Mouse (Mus musculus) intestine, embryonic 14.5 days (tissue): ENCODE results near the gene Kcnab3. TPM values are rescaled to one million over a fixed set of nuclear protein-coding genes. Genes with fewer than 3 reads are reported as not detected.

Experiments used
- ATAC-seq: fragments of 200-750 bp; cut with Nextera tagmentation; replicated peaks from 2 replicates; pipeline ENCODE4 v1.8.0; 2017; ENCODE audit warnings: low read depth, moderate number of reproducible peaks, moderate TSS enrichment, moderate library complexity; ENCODE audit not compliant: low FRiP score, low TSS enrichment
- DNase-seq: peaks from one replicate; pipeline ENCODE4 v3.0.0-alpha.2; 2018; ENCODE audit warnings: low spot score
- H3K27ac ChIP-seq: fragments of 300-500 bp; sonication (generic); 2 replicates; pipeline ENCODE4 v1.5.1; 2014; ENCODE audit warnings: low read depth, mild to moderate bottlenecking, control low read depth
- H3K27me3 ChIP-seq: fragments of 300-500 bp; sonication (generic); replicated peaks from 2 replicates; pipeline ENCODE4 v1.6.1; 2014; ENCODE audit warnings: low read length, control low read depth; ENCODE audit not compliant: control insufficient read depth, insufficient read depth
- H3K36me3 ChIP-seq: fragments of 300-500 bp; sonication (generic); 2 replicates; pipeline ENCODE4 v1.6.1; 2014; ENCODE audit warnings: low read length, control low read depth; ENCODE audit not compliant: control insufficient read depth, insufficient read depth
- H3K4me1 ChIP-seq: fragments of 300-500 bp; sonication (generic); replicated peaks from 2 replicates; pipeline ENCODE4 v1.6.1; 2014; ENCODE audit warnings: low read length, control low read depth, mixed read lengths; ENCODE audit not compliant: control insufficient read depth, insufficient read depth
- H3K4me2 ChIP-seq: fragments of 300-500 bp; sonication (generic); 2 replicates; pipeline ENCODE4 v1.6.1; 2014; ENCODE audit warnings: low read length
- H3K4me3 ChIP-seq: fragments of 300-500 bp; sonication (generic); 2 replicates; pipeline ENCODE4 v1.5.1; 2014; ENCODE audit warnings: low read depth, low read length, control low read depth, mixed read lengths
- H3K9ac ChIP-seq: fragments of 300-500 bp; sonication (generic); 2 replicates; pipeline ENCODE4 v1.6.1; 2014; ENCODE audit warnings: mild to moderate bottlenecking, low read length
- H3K9me3 ChIP-seq: fragments of 300-500 bp; sonication (generic); 2 replicates; pipeline ENCODE4 v1.6.1; 2016; ENCODE audit warnings: low read length, control low read depth; ENCODE audit not compliant: control insufficient read depth
- WGBS: fragments of 180-500 bp; shearing (Covaris S2); extraction: QIAGEN DNeasy Blood & Tissue Kit; methylation state at CpG from one replicate; pipeline ENCODE4 v1.1.7; 2014; 5-methylcytosine and 5-hydroxymethylcytosine counted together
- polyA plus RNA-seq: library from polyadenylated mRNA; unstranded; fragments of >200 nt; fragmentation: Nextera tagmentation; extraction: Ambion mirVana; gene quantifications from 2 replicates; pipeline ENCODE4 v1.2.1, GENCODE M21; 2014

Gene Kcnab3
- 2.8 and 3.2 TPM in 2 replicates for polyA plus RNA-seq

- Histone ChIP-seq H3K4me1 (peaks cover 26% of the 10 kb centered on the region), H3K4me2 (peak within 1 kb of the TSS; percentile 89), H3K4me3 (peak within 1 kb of the TSS; percentile 47), H3K36me3 (0 out of 2 replicates have a peak, but pooled peaks cover 3% of the 10 kb centered on the region), H3K9me3 (no peaks in the 10 kb centered on the region), H3K9ac (peak within 1 kb of the TSS; percentile 42), H3K27ac (0 out of 2 replicates have a peak within 1 kb of the TSS, but pooled peaks have one; percentile 6), H3K27me3 (peaks cover 16% of the 10 kb centered on the region)
- ATAC-seq (peak; percentile 60), DNase-seq (peak; percentile 85)
- 12% methylated on average over 26 of the region's 26 CpGs for WGBS
These were observed at the start of gene Kcnab3 for GRCm38 (mm10) chr11:69325628-69326407. Kcnab3 (plus strand) TSS chr11:69326258.

- Histone ChIP-seq H3K4me3 (no peak overlapping the region), H3K27me3 (no peaks in the 10 kb centered on the region), H3K9me3 (no peaks in the 10 kb centered on the region), H3K4me2 (no peak overlapping the region), H3K36me3 (no peaks in the 10 kb centered on the region), H3K4me1 (no peaks in the 10 kb centered on the region; the same call in 1 of the 2 replicates), H3K27ac (no peak overlapping the region), H3K9ac (no peak overlapping the region)
- 63% methylated on average over 5 of the region's 5 CpGs for WGBS
- DNase-seq: no peak
- ATAC-seq: no peak
These were observed 48.8 kb upstream of the Kcnab3 start for GRCm38 (mm10) chr11:69277267-69277666.

- H3K4me1 ChIP-seq: no peaks in the 10 kb centered on the region
- H3K27ac ChIP-seq: no peak overlapping the region
- no peak for ATAC-seq
- H3K36me3 ChIP-seq: no peaks in the 10 kb centered on the region
- H3K9ac ChIP-seq: no peak overlapping the region
- H3K4me3 ChIP-seq: no peak overlapping the region
- no peaks in the 10 kb centered on the region for H3K9me3 ChIP-seq
- no peaks in the 10 kb centered on the region for H3K27me3 ChIP-seq
- DNase-seq: no peak
- H3K4me2 ChIP-seq: no peak overlapping the region
- 91% methylated on average over 5 of the region's 5 CpGs for WGBS
These were observed 34.9 kb upstream of the Kcnab3 start for GRCm38 (mm10) chr11:69291111-69291510.

- DNase-seq (no peak), ATAC-seq (no peak)
- no peaks in the 10 kb centered on the region for H3K4me1 ChIP-seq
- no peak overlapping the region for H3K4me3 ChIP-seq
- H3K27ac ChIP-seq: no peak overlapping the region
- no peaks in the 10 kb centered on the region for H3K9me3 ChIP-seq
- no peaks in the 10 kb centered on the region for H3K27me3 ChIP-seq
- no peak overlapping the region for H3K9ac ChIP-seq
- 83% methylated on average over 3 of the region's 3 CpGs for WGBS
- H3K4me2 ChIP-seq: no peak overlapping the region
- peaks cover 25% of the 10 kb centered on the region for H3K36me3 ChIP-seq
These were observed 30.8 kb upstream of the Kcnab3 start for GRCm38 (mm10) chr11:69295286-69295685.

GRCm38 (mm10) chr11:69297799-69298198 lies 28.3 kb upstream of the Kcnab3 start:
- no peak overlapping the region for H3K4me3 ChIP-seq
- H3K4me1 ChIP-seq: no peaks in the 10 kb centered on the region
- H3K27ac ChIP-seq: no peak overlapping the region
- WGBS: 83% methylated on average over 2 of the region's 2 CpGs
- H3K9me3 ChIP-seq: no peaks in the 10 kb centered on the region
- H3K27me3 ChIP-seq: no peaks in the 10 kb centered on the region
- DNase-seq (no peak), ATAC-seq (no peak)
- peaks cover 42% of the 10 kb centered on the region for H3K36me3 ChIP-seq
- H3K9ac ChIP-seq: no peak overlapping the region
- no peak overlapping the region for H3K4me2 ChIP-seq

- no peak overlapping the region for H3K4me3 ChIP-seq
- H3K36me3 ChIP-seq: peaks cover 46% of the 10 kb centered on the region
- 78% methylated on average over 7 of the region's 7 CpGs for WGBS
- H3K4me1 ChIP-seq: no peaks in the 10 kb centered on the region
- DNase-seq (no peak), ATAC-seq (no peak)
- no peak overlapping the region for H3K9ac ChIP-seq
- no peak overlapping the region for H3K27ac ChIP-seq
- no peak overlapping the region for H3K4me2 ChIP-seq
- H3K9me3 ChIP-seq: no peaks in the 10 kb centered on the region
- H3K27me3 ChIP-seq: no peaks in the 10 kb centered on the region
These were observed 27.8 kb upstream of the Kcnab3 start for GRCm38 (mm10) chr11:69298231-69298630.

- Histone ChIP-seq H3K27me3 (no peaks in the 10 kb centered on the region), H3K4me2 (no peak overlapping the region), H3K9ac (no peak overlapping the region), H3K4me3 (no peak overlapping the region), H3K27ac (no peak overlapping the region), H3K36me3 (peaks cover 80% of the 10 kb centered on the region), H3K9me3 (no peaks in the 10 kb centered on the region), H3K4me1 (no peaks in the 10 kb centered on the region)
- DNase-seq (no peak), ATAC-seq (no peak)
- 84% methylated on average over 7 of the region's 7 CpGs for WGBS
These were observed 23.2 kb upstream of the Kcnab3 start for GRCm38 (mm10) chr11:69302817-69303216.

- ATAC-seq: no peak
- WGBS: 89% methylated on average over 9 of the region's 9 CpGs
- Histone ChIP-seq H3K27ac (no peak overlapping the region), H3K4me2 (no peak overlapping the region), H3K9ac (no peak overlapping the region), H3K4me3 (no peak overlapping the region), H3K27me3 (no peaks in the 10 kb centered on the region), H3K9me3 (no peaks in the 10 kb centered on the region), H3K4me1 (no peaks in the 10 kb centered on the region), H3K36me3 (peaks cover 86% of the 10 kb centered on the region)
- no peak for DNase-seq
These were observed 20.8 kb upstream of the Kcnab3 start for GRCm38 (mm10) chr11:69305291-69305690.

- Histone ChIP-seq H3K27ac (no peak overlapping the region), H3K36me3 (peaks cover 92% of the 10 kb centered on the region), H3K4me3 (no peak overlapping the region), H3K27me3 (no peaks in the 10 kb centered on the region), H3K4me1 (no peaks in the 10 kb centered on the region), H3K9me3 (no peaks in the 10 kb centered on the region), H3K9ac (no peak overlapping the region), H3K4me2 (no peak overlapping the region)
- no peak for DNase-seq
- ATAC-seq: no peak
- WGBS: 93% methylated on average over 2 of the region's 2 CpGs
These were observed 20.0 kb upstream of the Kcnab3 start for GRCm38 (mm10) chr11:69306039-69306438.
